Mouse (Mus musculus) CH12F3 (cell line): ENCODE measurements around the gene Neb.
"Not testable (repeated sequence)": the region's sequence is repeated elsewhere in the genome, so short reads cannot be mapped to it uniquely, and the experiment has no call there.

ENCODE experiments used
- in situ Hi-C: fragments of 300-500 bp; cut with MboI; formaldehyde crosslinking; loops from 2 replicates; pipeline ENCODE4 v1.14.3; 2020; ENCODE audit warnings: low sequenced_read_pairs

Gene Neb

DNA sequence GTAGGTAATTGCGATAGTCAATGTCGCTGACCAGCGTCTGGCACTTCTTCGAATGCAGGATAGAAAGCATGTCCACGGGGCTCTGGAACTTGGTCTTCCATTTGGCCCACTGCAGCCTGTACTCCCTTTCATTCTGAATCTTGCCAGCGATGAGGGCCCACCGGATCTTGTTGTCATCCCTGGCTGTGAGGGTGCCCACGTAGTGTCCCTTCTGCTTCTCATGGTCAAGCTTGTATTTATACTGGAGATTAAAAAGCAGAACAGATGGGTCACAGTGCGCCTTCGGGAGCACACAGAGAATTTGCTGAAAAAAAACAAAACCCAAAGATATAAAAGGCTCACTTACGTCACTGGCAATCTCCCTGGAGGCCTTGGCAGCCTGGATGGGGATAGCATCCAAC lies 165.7 kb downstream of the Neb start:
- in situ Hi-C loops, result no loop called here

DNA sequence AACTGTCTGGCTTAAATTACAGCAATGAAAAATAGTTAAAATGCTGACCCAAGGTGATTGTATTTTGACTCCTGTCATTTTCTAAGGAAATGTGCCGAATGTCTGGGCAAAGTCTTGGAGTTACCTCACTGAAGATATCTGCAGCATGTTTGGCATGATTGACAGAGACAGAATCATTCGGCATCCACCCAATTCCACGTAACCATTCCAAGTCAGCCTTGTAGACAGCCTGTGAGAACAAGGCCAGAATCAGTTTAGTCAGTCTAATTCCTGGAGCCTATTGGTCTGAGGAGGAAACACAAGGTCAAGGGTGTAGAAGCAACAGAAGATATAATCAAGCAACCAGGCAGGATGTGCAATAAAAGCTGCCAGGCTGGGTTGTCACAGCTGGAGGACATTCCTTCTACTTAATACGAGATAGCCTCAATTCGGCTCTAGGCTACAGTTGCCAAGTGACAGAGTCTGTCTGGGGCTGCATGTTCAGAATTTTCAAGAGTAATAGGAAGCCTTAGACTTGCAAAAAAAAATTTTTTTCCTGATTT lies 166.8 kb downstream of the Neb start:
- in situ Hi-C loops, result no loop called here

DNA sequence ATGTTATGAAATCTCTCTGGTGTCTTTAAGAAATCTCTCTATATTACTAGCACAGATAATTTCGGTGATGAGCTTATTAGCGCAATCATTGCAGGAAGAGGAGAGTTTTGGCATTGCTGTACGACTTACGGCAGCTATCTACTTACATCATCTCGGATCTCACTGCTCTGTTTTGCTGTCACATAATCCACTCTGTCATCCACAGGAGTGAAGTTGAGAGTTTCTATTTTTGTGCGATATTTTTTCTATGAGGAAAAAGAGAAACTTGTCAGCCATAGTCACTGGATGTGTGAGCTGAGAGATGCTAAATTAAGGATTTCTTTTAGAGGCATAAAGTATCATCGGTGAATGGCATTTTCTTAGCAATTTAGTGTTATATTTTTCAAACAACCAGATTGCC lies 167.6 kb downstream of the Neb start:
- in situ Hi-C loops, result no loop called here

DNA sequence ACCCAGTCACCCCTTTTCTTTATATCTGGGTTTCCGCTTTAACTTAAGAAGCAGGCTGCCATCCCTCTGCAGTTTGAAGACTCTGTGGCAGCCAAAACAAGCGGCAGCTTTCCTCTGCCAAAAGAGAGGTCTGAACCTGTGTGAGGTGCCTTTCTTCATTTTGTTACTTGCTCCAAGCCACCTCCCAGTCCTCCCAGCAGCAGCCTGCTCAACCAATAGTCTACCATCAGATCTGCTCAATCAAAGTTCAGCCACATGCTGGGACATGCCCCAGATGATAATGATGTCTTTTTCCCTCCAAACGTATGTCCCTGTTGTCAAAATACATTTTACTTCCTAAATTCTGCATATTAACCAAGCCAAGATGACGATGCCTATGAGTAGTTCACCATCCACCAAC lies 173.3 kb downstream of the Neb start:
- in situ Hi-C loops, result no loop called here

DNA sequence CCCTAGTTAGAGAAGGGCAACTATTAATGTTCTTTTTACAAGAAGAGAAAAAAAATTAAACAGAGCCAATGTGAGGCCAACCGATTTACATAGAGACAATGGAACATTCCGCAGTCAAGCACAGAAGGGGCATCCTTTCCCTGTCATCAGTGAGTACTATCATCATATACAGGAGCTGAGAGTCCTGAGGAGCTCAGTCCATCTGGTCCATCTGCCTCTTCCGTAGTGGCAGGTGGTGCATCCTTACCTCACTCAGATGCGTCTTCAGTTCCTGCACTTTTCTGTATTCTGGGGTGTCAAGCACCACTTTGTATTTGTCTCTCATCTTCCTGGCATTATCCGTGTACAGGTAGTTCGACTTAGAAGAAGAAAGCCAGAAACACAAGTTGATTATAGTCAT lies 184.6 kb downstream of the Neb start:
- in situ Hi-C loops, result no loop called here

DNA sequence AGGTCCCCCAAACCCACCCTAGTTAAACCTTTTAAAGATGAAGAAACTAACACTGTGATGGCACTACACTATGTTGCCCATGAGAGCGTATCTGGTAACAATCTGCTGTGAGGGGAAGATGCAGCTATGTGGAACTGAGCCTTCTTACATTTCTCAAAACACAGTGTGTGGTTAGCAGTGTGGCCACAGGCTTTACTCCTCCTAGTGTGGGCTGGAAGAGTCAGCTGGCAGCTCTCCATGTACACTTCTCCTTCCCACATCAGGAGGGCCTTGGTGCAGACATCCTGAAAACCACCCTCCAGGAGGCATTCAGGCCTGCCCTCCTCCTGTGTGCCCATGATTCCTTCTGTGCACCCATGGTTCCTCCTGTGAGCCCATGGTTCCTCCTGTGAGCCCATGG lies 198.6 kb downstream of the Neb start:
- in situ Hi-C loops, result no loop called here

DNA sequence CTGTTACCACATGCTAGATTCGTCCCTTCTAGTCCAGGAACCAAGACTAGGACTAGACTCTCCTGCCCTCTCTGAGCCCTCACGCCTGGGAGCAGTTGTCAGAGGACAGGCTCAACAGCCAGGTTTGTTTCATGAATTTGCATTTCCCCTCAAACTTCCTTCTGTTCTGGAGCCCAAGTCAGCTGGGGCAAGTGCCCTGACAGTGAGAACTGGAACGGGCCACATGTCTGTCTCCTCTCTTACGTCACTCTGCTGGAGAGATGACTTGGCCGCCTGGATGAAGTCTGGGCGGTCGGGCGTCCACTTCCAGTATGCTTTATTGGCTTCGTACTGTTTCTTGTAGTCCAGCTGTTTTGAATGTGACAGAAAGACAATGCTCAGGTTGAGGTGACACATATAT lies 200.5 kb downstream of the Neb start:
- in situ Hi-C loops, result no loop called here

DNA sequence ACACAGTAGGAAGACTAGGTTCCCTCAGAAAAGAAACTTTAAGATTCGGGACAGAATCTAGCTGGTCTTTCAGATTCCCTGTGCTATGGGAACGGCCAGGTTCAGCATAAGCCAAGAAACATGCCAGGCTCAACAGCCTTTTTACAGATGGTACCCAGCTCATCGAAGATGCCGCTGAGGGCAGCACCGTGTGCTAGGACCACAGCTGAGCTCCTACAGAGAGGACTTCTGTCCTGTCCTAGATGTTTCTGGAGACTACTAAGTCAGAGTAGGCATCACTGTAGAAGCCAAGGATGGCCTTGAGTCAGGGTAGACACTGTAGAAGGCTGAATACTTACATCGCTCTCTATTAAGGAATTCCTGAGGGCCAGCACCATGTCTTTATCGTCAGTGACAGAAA lies 201.1 kb downstream of the Neb start:
- in situ Hi-C loops, result no loop called here

DNA sequence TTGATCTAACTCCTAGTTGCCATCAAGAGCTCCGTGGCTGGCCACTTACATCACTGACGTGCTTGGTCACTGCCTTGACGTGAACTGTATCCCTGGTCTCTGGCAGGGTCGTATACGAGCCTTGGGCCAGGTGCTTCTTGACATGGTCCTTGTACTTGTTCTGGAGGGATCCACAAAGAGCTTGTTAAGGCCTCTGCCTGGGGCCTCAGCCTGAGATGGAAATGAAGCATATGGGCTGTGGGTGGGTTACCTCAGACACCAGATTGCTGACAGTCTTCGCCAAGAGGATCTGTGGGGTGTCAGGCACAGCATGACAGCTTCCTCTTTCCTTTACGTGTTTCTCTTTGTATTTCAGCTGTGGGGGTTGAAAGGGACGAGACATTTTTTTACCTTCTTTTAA lies 201.7 kb downstream of the Neb start:
- in situ Hi-C loops, result no loop called here

DNA sequence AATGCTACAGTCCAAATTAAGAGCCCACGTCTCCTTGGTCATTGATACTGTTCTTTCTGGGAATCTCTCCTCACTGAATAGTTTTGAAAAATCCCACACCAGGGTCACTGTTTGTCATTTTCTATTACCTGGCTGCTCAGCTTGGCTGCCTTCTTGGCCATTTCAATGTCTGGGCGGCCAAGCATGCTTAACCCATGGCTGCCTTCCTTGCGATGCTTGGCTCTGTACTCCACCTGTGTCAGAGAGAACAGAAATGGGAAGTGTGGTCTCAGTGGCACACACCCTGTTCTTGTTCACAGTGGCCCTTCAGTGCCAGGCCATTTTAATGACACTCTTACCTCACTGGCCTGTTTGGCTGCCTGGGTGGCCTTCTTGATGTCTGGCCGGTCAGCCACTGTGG lies 203.3 kb downstream of the Neb start:
- in situ Hi-C loops, result no loop called here

DNA sequence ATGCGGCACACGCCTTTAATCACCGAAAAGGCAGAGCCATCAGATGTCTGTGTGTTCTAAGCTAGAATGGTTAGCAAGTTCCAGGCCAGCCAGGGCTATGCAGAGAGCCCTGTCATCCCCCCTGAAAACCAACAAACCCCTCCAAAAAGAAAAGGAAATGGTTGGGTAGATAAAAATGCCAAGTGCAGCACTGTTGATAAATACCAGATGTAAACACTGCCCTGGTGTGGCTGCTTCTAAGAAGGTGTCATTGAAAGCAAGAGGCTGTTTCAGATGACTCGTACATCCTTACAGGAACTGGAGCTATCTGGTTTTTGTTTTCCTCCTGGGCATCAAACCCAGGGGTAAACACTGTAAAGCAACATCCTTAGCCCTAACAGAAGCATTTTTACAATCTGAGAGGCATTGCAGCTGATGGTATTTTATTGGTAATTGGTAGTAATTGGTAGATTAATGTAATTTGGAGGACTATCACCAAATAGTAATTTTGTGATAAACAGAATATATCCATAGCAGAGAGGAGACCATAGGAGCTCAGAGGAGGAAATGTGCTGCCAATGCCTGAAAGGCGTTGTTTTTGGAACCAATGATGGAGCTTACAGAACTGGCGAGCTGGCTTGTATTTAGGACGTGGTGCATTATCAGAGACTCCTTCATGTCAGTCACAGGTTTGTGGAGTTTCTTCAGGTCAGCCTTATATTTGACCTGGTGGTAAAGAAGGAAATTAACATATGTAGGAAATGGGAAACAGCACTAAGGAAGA lies 208.8 kb downstream of the Neb start:
- in situ Hi-C loops, result no loop called here

DNA sequence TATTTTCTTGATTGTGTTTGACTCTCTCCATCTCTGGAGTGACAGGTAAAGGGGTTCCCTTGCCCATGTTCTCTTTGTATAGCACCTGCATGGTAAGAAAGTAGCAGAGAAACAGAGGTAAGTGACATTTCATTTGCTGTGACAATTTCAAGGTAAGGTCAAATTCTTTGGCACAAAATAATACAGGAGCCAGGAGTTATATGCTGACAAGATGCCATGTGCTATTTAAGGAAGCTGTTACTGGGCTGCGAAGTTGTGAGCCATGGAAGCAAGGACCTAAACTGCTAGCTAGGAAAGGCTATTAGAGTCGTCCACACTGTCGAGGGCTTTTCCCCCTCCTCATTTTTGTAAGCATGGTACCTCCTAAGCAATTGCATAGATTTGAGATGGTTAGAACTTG lies 225.2 kb downstream of the Neb start:
- in situ Hi-C loops, result no loop called here

DNA sequence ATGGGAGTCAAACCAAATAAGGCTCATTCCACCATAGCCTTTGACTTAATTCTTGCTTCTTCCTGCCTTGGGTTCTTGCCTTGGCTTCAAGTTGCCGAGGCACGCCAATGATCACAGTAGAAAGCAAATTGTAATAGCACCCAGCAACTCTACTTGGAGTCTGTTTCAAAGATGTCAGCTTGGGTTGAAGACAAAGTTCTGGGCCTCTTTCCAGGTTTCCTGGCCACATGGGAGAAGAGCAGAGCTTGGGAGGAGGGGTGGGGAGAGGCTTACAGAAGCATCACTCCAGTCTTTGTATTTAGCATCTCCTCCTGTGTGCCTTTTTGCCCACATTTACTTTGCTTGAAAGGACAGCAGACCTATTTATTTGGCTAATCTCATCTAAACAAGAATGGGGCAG lies 244.9 kb downstream of the Neb start:
- in situ Hi-C loops, result no loop called here

DNA sequence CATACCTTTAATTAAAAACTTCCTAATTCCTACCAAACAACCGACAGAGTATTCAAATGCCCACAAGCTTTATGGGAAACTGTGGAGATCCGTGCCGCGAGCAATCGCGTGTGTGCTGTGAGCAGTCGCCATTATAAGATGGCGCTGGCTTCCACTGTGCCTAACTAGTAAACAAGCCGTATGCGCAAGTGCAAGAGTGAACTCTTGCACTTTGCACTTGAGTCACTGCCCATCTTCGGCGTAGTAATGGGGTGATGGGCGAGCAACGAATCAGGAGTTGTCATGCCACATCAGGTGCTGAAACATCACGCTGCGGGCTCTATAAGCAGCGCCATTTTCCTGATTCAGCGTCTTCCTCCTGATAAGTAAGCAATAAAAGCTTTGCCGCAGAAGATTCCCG lies 246.9 kb downstream of the Neb start:
- in situ Hi-C loops, result not testable (repeated sequence)

DNA sequence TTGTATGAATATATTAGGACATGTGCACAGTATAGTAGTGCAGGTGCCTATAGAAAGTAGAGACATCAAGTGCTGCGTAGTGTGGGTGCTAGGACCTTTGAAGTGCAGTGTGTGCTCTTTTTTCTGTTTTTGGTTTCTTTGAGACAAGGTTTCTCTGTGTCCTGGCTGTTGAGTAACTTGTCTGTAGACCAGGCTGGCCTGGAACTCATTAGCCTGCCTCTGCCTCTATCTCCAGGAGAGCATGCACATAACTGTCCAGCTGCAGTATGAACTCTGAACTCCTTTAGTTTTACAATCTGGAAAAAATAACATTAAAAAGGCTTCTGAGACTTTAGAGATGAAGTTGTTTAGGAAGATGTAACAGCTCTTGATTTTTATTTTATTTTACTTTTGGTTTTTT lies 264.2 kb downstream of the Neb start:
- in situ Hi-C loops, result no loop called here
